Comparison of ENCODE assay signal across 10 mouse cellular contexts in genomic region chr17:66444059-66444700, GRCm38 (mm10). TPM values are rescaled to one million over a fixed set of nuclear protein-coding genes. Genes with fewer than 3 reads are reported as not detected.
A peak's percentile ranks its signal among the peaks of the same experiment; 100 is the strongest.
DNase-seq lines count a peak whose midpoint lies in the region; ATAC-seq and TF ChIP-seq lines count a peak whose summit lies in the region.
"Had no signal": no experiment of that assay in that cellular context is flagged by ENCODE, and none has a peak within 500 bp of the region (broad histone marks: within the 10 kb centered on the region; RNA-seq: fewer than 3 reads in every experiment).

No protein-coding gene starts in this region.

- H3K36me3 ChIP-seq in embryonic facial prominence, embryonic 10.5 days (replicated peaks) = no peaks in the 10 kb centered on the region
- no peaks in the 10 kb centered on the region for H3K36me3 ChIP-seq in hindbrain, embryonic 15.5 days
- no peaks in the 10 kb centered on the region for H3K36me3 ChIP-seq in neural tube, embryonic 12.5 days
- H3K36me3 ChIP-seq: limb, embryonic 15.5 days had no signal

- H3K27ac ChIP-seq in left cerebral cortex, adult 2 months = peak overlapping the region; percentile 57
- peak overlapping the region; percentile 30; the same call in 1 of the 2 replicates for H3K27ac ChIP-seq in embryonic facial prominence, embryonic 10.5 days (replicated peaks)
- H3K27ac ChIP-seq in hindbrain, embryonic 15.5 days (replicated peaks) = peak overlapping the region; percentile 28; the same call in 1 of the 2 replicates
- peak overlapping the region; percentile 70 for H3K27ac ChIP-seq in neural tube, embryonic 12.5 days
- H3K27ac ChIP-seq: limb, embryonic 15.5 days had no signal

- DNase-seq in left cerebral cortex, adult 2 months (ENCODE audit: extremely low spot score in 1 of 2, low spot score in 2 of 2) = no peak
- DNase-seq in left cerebral cortex, adult 8-10 months (ENCODE audit: low spot score in 2 of 2) = no peak
- DNase-seq in embryonic facial prominence, embryonic 10.5 days (ENCODE audit: low spot score) = peak; percentile 19
- DNase-seq in adrenal gland, postnatal 14 days = no peak
- DNase-seq in kidney, postnatal 4 days = no peak
- DNase-seq: thymus, adult 18-20 months had no signal

- H3K27me3 ChIP-seq in embryonic facial prominence, embryonic 10.5 days (replicated peaks; ENCODE audit: low read depth, poor library complexity, severe bottlenecking) = peaks cover 25% of the 10 kb centered on the region
- no peaks in the 10 kb centered on the region for H3K27me3 ChIP-seq in hindbrain, embryonic 15.5 days
- H3K27me3 ChIP-seq in neural tube, embryonic 12.5 days (replicated peaks) = no peaks in the 10 kb centered on the region

- intact Hi-C loops in left cerebral cortex, adult 2 months (cut with DNase I) = no loop called here

- peak overlapping the region; percentile 78 for H3K4me2 ChIP-seq in hindbrain, embryonic 15.5 days
- H3K4me2 ChIP-seq in neural tube, embryonic 12.5 days (replicated peaks) = peak overlapping the region; percentile 40
- H3K4me2 ChIP-seq: limb, embryonic 15.5 days had no signal

- peak overlapping the region; percentile 2 for H3K4me3 ChIP-seq in left cerebral cortex, adult 2 months
- no peak overlapping the region for H3K4me3 ChIP-seq in embryonic facial prominence, embryonic 10.5 days
- peak overlapping the region; percentile 2; the same call in 1 of the 2 replicates for H3K4me3 ChIP-seq in hindbrain, embryonic 15.5 days
- no peak overlapping the region for H3K4me3 ChIP-seq in neural tube, embryonic 12.5 days
- H3K4me3 ChIP-seq: limb, embryonic 15.5 days had no signal

- H3K4me1 ChIP-seq in embryonic facial prominence, embryonic 10.5 days = peaks cover 75% of the 10 kb centered on the region
- peaks cover 67% of the 10 kb centered on the region for H3K4me1 ChIP-seq in hindbrain, embryonic 15.5 days (replicated peaks)
- H3K4me1 ChIP-seq in neural tube, embryonic 12.5 days = peaks cover 56% of the 10 kb centered on the region

- peak; percentile 27; the same call in 1 of the 2 replicates for ATAC-seq in hindbrain, embryonic 15.5 days (ENCODE audit: low FRiP score, low read depth)
- ATAC-seq in neural tube, embryonic 12.5 days (ENCODE audit: low FRiP score, low read depth) = peak; percentile 72
- ATAC-seq in megakaryocyte-erythroid progenitor cell, adult 5-6 weeks (replicated peaks; ENCODE audit: low FRiP score, low TSS enrichment, poor library complexity, severe bottlenecking) = no peak

- no peaks in the 10 kb centered on the region for H3K9me3 ChIP-seq in embryonic facial prominence, embryonic 10.5 days
- no peaks in the 10 kb centered on the region for H3K9me3 ChIP-seq in hindbrain, embryonic 15.5 days
- no peaks in the 10 kb centered on the region for H3K9me3 ChIP-seq in neural tube, embryonic 12.5 days
- H3K9me3 ChIP-seq: limb, embryonic 15.5 days had no signal

- TF ChIP-seq CTCF in left cerebral cortex, adult 2 months (IDR thresholded peaks at IDR 0.05) = no peak

- H3K9ac ChIP-seq in hindbrain, embryonic 15.5 days = peak overlapping the region; percentile 6; the same call in 1 of the 2 replicates
- H3K9ac ChIP-seq in neural tube, embryonic 12.5 days = peak overlapping the region; percentile 26; the same call in 1 of the 2 replicates
- H3K9ac ChIP-seq: limb, embryonic 15.5 days had no signal

- 65% methylated on average over 9 of the region's 9 CpGs for WGBS in embryonic facial prominence, embryonic 10.5 days
- WGBS in hindbrain, embryonic 15.5 days = 12% methylated on average over 9 of the region's 9 CpGs
- WGBS in neural tube, embryonic 12.5 days = 27% methylated on average over 9 of the region's 9 CpGs

RNA-seq across cellular contexts. Expression of gene Mtcl1, which starts 5.4 kb away (rescaled TPM):
- 100 to 1,000 TPM; 103 to 122 TPM for total RNA-seq in left cerebral cortex, adult 2 months (2021)
- total RNA-seq in left cerebral cortex, adult 8-10 months (2022) = 100 to 1,000 TPM; 111 to 123 (median 120) TPM
- 13.2 and 22.3 TPM in 2 replicates for polyA plus RNA-seq in embryonic facial prominence, embryonic 10.5 days (2016; fragmentation: Nextera tagmentation; extraction: Ambion mirVana)
- polyA plus RNA-seq in hindbrain, embryonic 15.5 days (2015; fragmentation: Nextera tagmentation; extraction: Ambion mirVana) = 38.8 and 40.0 TPM in 2 replicates
- polyA plus RNA-seq in neural tube, embryonic 12.5 days (2016; fragmentation: Nextera tagmentation; extraction: Ambion mirVana) = 35.0 and 38.6 TPM in 2 replicates
- 13.7 and 14.3 TPM in 2 replicates for total RNA-seq in adrenal gland, postnatal 14 days (2021)
- not detected in 2 replicates for total RNA-seq in megakaryocyte-erythroid progenitor cell, adult 5-6 weeks (2014; fragmentation: Nextera tagmentation)
- not detected in 2 replicates for total RNA-seq in megakaryocyte-erythroid progenitor cell, adult 5-6 weeks (2017)

Comparison
In these comparisons a context has a peak if more than half of its experiments do, and no peak if none do; other contexts are left out.
1. H3K4me3 ChIP-seq: peak in left cerebral cortex, adult 2 months (single experiment) and hindbrain, embryonic 15.5 days (single experiment); none in embryonic facial prominence, embryonic 10.5 days (single experiment) and neural tube, embryonic 12.5 days (single experiment).
2. RNA of gene Mtcl1, which starts 5.4 kb away (total RNA-seq): 103 to 122 TPM in left cerebral cortex, adult 2 months, 111 to 123 TPM in left cerebral cortex, adult 8-10 months and 13.7 to 14.3 TPM in adrenal gland, postnatal 14 days; not detected in megakaryocyte-erythroid progenitor cell, adult 5-6 weeks; every median in the first group is over 10 times any median in the second.
3. Peak in every context shown above with its lines, with median percentiles within 50 percentile points of each other: H3K27ac ChIP-seq.